Mouse (Mus musculus): ENCODE measurements at regions not wholly inside any gene's neighbourhood (a gene's known extent, or its start where the extent isn't known, plus 50 kb on each side); places are given as distances from the start of the nearest gene placed in this dataset.

GRCm38 (mm10) chr6:31200705-31201104, 197.8 kb upstream of the Mkln1 start:
- Histone ChIP-seq H3K9me3 (replicated peaks) (no peaks in the 10 kb centered on the region), H3K4me3 (replicated peaks) (no peak overlapping the region), H3K4me1 (replicated peaks) (no peaks in the 10 kb centered on the region), H3K27ac (replicated peaks) (no peak overlapping the region), H3K4me2 (no peak overlapping the region), H3K36me3 (replicated peaks) (no peaks in the 10 kb centered on the region), H3K9ac (no peak overlapping the region), H3K27me3 (no peaks in the 10 kb centered on the region)
- 57% methylated on average over 3 of the region's 3 CpGs for WGBS (ENCODE audit: insufficient replicate concordance)
- no peak for ATAC-seq (ENCODE audit: insufficient read depth)

GRCm38 (mm10) chr6:31201375-31201972, 197.1 kb upstream of the Mkln1 start:
- ATAC-seq (ENCODE audit: insufficient read depth): no peak
- H3K4me1 ChIP-seq (replicated peaks): no peaks in the 10 kb centered on the region
- H3K9ac ChIP-seq: no peak overlapping the region
- H3K9me3 ChIP-seq (replicated peaks): no peaks in the 10 kb centered on the region
- 60% methylated on average over 4 of the region's 4 CpGs for WGBS (ENCODE audit: insufficient replicate concordance)
- H3K27ac ChIP-seq (replicated peaks): no peak overlapping the region
- no peaks in the 10 kb centered on the region for H3K27me3 ChIP-seq
- no peak overlapping the region for H3K4me3 ChIP-seq (replicated peaks)
- H3K36me3 ChIP-seq (replicated peaks): no peaks in the 10 kb centered on the region
- no peak overlapping the region for H3K4me2 ChIP-seq

- Histone ChIP-seq H3K4me2 (no peak overlapping the region), H3K9ac (no peak overlapping the region), H3K36me3 (replicated peaks) (no peaks in the 10 kb centered on the region), H3K27ac (replicated peaks) (no peak overlapping the region), H3K4me3 (replicated peaks) (no peak overlapping the region), H3K4me1 (replicated peaks) (no peaks in the 10 kb centered on the region), H3K27me3 (no peaks in the 10 kb centered on the region), H3K9me3 (replicated peaks) (no peaks in the 10 kb centered on the region)
- no peak for ATAC-seq (ENCODE audit: insufficient read depth)
These were observed 195.9 kb upstream of the Mkln1 start for GRCm38 (mm10) chr6:31202594-31202993.

GRCm38 (mm10) chr6:31204434-31204833, 194.1 kb upstream of the Mkln1 start:
- H3K27me3 ChIP-seq: no peaks in the 10 kb centered on the region
- H3K4me1 ChIP-seq (replicated peaks): no peaks in the 10 kb centered on the region
- no peak overlapping the region for H3K4me3 ChIP-seq (replicated peaks)
- ATAC-seq (ENCODE audit: insufficient read depth): no peak
- 74% methylated on average over 3 of the region's 3 CpGs for WGBS (ENCODE audit: insufficient replicate concordance)
- no peaks in the 10 kb centered on the region for H3K9me3 ChIP-seq (replicated peaks)
- H3K4me2 ChIP-seq: no peak overlapping the region
- H3K27ac ChIP-seq (replicated peaks): no peak overlapping the region
- H3K9ac ChIP-seq: no peak overlapping the region
- no peaks in the 10 kb centered on the region for H3K36me3 ChIP-seq (replicated peaks)

GRCm38 (mm10) chr6:31204839-31205238, 193.7 kb upstream of the Mkln1 start:
- WGBS (ENCODE audit: insufficient replicate concordance): 57% methylated on average over 4 of the region's 4 CpGs
- no peak overlapping the region for H3K4me3 ChIP-seq (replicated peaks)
- no peak overlapping the region for H3K4me2 ChIP-seq
- H3K27ac ChIP-seq (replicated peaks): no peak overlapping the region
- H3K9ac ChIP-seq: no peak overlapping the region
- 0 out of 2 replicates have a peak, but pooled peaks cover 1% of the 10 kb centered on the region for H3K27me3 ChIP-seq
- ATAC-seq (ENCODE audit: insufficient read depth): no peak
- no peaks in the 10 kb centered on the region for H3K9me3 ChIP-seq (replicated peaks)
- no peaks in the 10 kb centered on the region for H3K4me1 ChIP-seq (replicated peaks)
- no peaks in the 10 kb centered on the region for H3K36me3 ChIP-seq (replicated peaks)

GRCm38 (mm10) chr6:31206106-31206505, 192.4 kb upstream of the Mkln1 start:
- Histone ChIP-seq H3K27ac (replicated peaks) (no peak overlapping the region), H3K9ac (no peak overlapping the region), H3K27me3 (0 out of 2 replicates have a peak, but pooled peaks cover 7% of the 10 kb centered on the region), H3K4me1 (replicated peaks) (no peaks in the 10 kb centered on the region), H3K9me3 (replicated peaks) (no peaks in the 10 kb centered on the region), H3K4me3 (replicated peaks) (no peak overlapping the region), H3K36me3 (replicated peaks) (no peaks in the 10 kb centered on the region), H3K4me2 (no peak overlapping the region)
- no peak for ATAC-seq (ENCODE audit: insufficient read depth)
- 61% methylated on average over 7 of the region's 7 CpGs for WGBS (ENCODE audit: insufficient replicate concordance)

GRCm38 (mm10) chr6:31207231-31207630, 191.3 kb upstream of the Mkln1 start:
- H3K9me3 ChIP-seq (replicated peaks): no peaks in the 10 kb centered on the region
- H3K9ac ChIP-seq: no peak overlapping the region
- H3K27ac ChIP-seq (replicated peaks): no peak overlapping the region
- 70% methylated on average over 12 of the region's 12 CpGs for WGBS (ENCODE audit: insufficient replicate concordance)
- 0 out of 2 replicates have a peak, but pooled peaks cover 7% of the 10 kb centered on the region for H3K27me3 ChIP-seq
- H3K4me1 ChIP-seq (replicated peaks): no peaks in the 10 kb centered on the region
- H3K4me3 ChIP-seq (replicated peaks): no peak overlapping the region
- no peak for ATAC-seq (ENCODE audit: insufficient read depth)
- H3K4me2 ChIP-seq: no peak overlapping the region
- H3K36me3 ChIP-seq (replicated peaks): no peaks in the 10 kb centered on the region

GRCm38 (mm10) chr6:31208224-31208623, 190.3 kb upstream of the Mkln1 start:
- no peak overlapping the region for H3K27ac ChIP-seq (replicated peaks)
- 61% methylated on average over 6 of the region's 6 CpGs for WGBS (ENCODE audit: insufficient replicate concordance)
- H3K27me3 ChIP-seq: 0 out of 2 replicates have a peak, but pooled peaks cover 8% of the 10 kb centered on the region
- H3K4me1 ChIP-seq (replicated peaks): no peaks in the 10 kb centered on the region
- no peaks in the 10 kb centered on the region for H3K9me3 ChIP-seq (replicated peaks)
- ATAC-seq (ENCODE audit: insufficient read depth): no peak
- no peak overlapping the region for H3K9ac ChIP-seq
- no peak overlapping the region for H3K4me3 ChIP-seq (replicated peaks)
- no peak overlapping the region for H3K4me2 ChIP-seq
- no peaks in the 10 kb centered on the region for H3K36me3 ChIP-seq (replicated peaks)

GRCm38 (mm10) chr6:31209411-31210139, 189.0 kb upstream of the Mkln1 start:
- Histone ChIP-seq H3K9ac (no peak overlapping the region), H3K4me1 (replicated peaks) (no peaks in the 10 kb centered on the region), H3K27ac (replicated peaks) (no peak overlapping the region), H3K4me2 (no peak overlapping the region), H3K36me3 (replicated peaks) (no peaks in the 10 kb centered on the region), H3K4me3 (replicated peaks) (no peak overlapping the region), H3K9me3 (replicated peaks) (no peaks in the 10 kb centered on the region), H3K27me3 (peaks cover 21% of the 10 kb centered on the region)
- WGBS (ENCODE audit: insufficient replicate concordance): 52% methylated on average over 15 of the region's 15 CpGs
- ATAC-seq (ENCODE audit: insufficient read depth): no peak

- 59% methylated on average over 7 of the region's 7 CpGs for WGBS (ENCODE audit: insufficient replicate concordance)
- Histone ChIP-seq H3K9me3 (replicated peaks) (no peaks in the 10 kb centered on the region), H3K27me3 (peaks cover 28% of the 10 kb centered on the region), H3K4me1 (replicated peaks) (no peaks in the 10 kb centered on the region), H3K27ac (replicated peaks) (no peak overlapping the region), H3K36me3 (replicated peaks) (no peaks in the 10 kb centered on the region), H3K9ac (no peak overlapping the region), H3K4me3 (replicated peaks) (no peak overlapping the region), H3K4me2 (no peak overlapping the region)
- no peak for ATAC-seq (ENCODE audit: insufficient read depth)
These were observed 188.3 kb upstream of the Mkln1 start for GRCm38 (mm10) chr6:31210209-31210714.

GRCm38 (mm10) chr6:31211091-31211490, 187.4 kb upstream of the Mkln1 start:
- no peak for ATAC-seq (ENCODE audit: insufficient read depth)
- no peaks in the 10 kb centered on the region for H3K36me3 ChIP-seq (replicated peaks)
- H3K4me3 ChIP-seq (replicated peaks): no peak overlapping the region
- H3K27me3 ChIP-seq: peaks cover 36% of the 10 kb centered on the region
- no peak overlapping the region for H3K9ac ChIP-seq
- H3K27ac ChIP-seq (replicated peaks): no peak overlapping the region
- WGBS (ENCODE audit: insufficient replicate concordance): 59% methylated on average over 4 of the region's 4 CpGs
- H3K9me3 ChIP-seq (replicated peaks): no peaks in the 10 kb centered on the region
- no peak overlapping the region for H3K4me2 ChIP-seq
- peaks cover 2% of the 10 kb centered on the region; the same call in 1 of the 2 replicates for H3K4me1 ChIP-seq (replicated peaks)

All from liver, embryonic 15.5 days (tissue).